Mouse (Mus musculus) myocyte (in vitro differentiated cells): ENCODE measurements around the gene Clpsl2.

Experiments
- MAX ChIP-seq: IDR thresholded peaks from one replicate; pipeline ENCODE4 v1.6.1; 2011; ENCODE audit warnings: low read depth, mild to moderate bottlenecking, control low read depth
- MYOD1 ChIP-seq, 3 experiments: IDR thresholded peaks; one replicate each; pipeline ENCODE4 v1.6.1; 2011; ENCODE audit warnings: control low read depth in 2 of 3, low read depth in 2 of 3, mild to moderate bottlenecking in 2 of 3, moderate library complexity in 1 of 3; ENCODE audit not compliant: insufficient read length in 2 of 3, control insufficient read depth in 1 of 3
- MYOG ChIP-seq, 3 experiments: IDR thresholded peaks; one replicate each; pipeline ENCODE4 v1.6.1; 2011; ENCODE audit warnings: control low read depth in 2 of 3, low read depth in 2 of 3, mild to moderate bottlenecking in 2 of 3; ENCODE audit not compliant: insufficient read length in 2 of 3, control insufficient read depth in 1 of 3, insufficient read depth in 1 of 3
- POLR2A ChIP-seq: IDR thresholded peaks from one replicate; pipeline ENCODE4 v1.6.1; 2011; ENCODE audit warnings: low read depth, mild to moderate bottlenecking, control low read depth, moderate library complexity; ENCODE audit not compliant: insufficient read length
- POLR2AphosphoS2 ChIP-seq: IDR thresholded peaks from one replicate; pipeline ENCODE4 v1.6.1; 2011; ENCODE audit warnings: low read depth, control low read depth; ENCODE audit not compliant: insufficient read length
- REST ChIP-seq: IDR thresholded peaks from one replicate; pipeline ENCODE4 v1.6.1; 2011; ENCODE audit warnings: mild to moderate bottlenecking, control low read depth, moderate library complexity; ENCODE audit not compliant: insufficient read depth, insufficient read length
- SRF ChIP-seq: IDR thresholded peaks from one replicate; pipeline ENCODE4 v1.6.1; 2011; ENCODE audit warnings: low read depth; ENCODE audit not compliant: control insufficient read depth, insufficient read length
- TCF3 ChIP-seq: IDR thresholded peaks from one replicate; pipeline ENCODE4 v1.6.1; 2011; ENCODE audit warnings: low read depth, control low read depth; ENCODE audit not compliant: insufficient read length
- USF1 ChIP-seq: IDR thresholded peaks from one replicate; pipeline ENCODE4 v1.6.1; 2011; ENCODE audit warnings: low read depth, mild to moderate bottlenecking, control low read depth, moderate library complexity

DNA sequence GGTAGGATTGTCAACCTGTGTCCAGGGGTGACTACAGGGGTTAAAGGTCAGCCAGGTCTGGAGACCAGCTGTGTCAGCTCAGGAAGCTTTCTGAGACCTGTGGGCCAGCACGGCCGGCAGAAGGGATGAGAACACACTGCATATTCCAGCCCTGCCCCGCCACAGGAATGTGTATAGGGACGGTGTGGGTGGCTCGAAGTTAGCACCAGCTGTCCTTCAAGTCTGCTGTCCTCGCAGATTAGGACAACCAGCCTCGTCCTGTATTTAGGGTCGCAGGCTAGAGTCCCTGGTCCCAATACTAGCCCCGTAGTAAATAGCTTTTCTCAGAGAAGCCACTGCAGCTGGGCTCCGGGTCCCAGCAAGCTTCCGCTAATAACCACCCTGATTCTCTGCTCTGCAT, 661 bp upstream of the Clpsl2 start:
- TF ChIP-seq USF1 (no peak), MYOD1 (IDR thresholded peaks at IDR 0.05; ENCODE audit: control insufficient read depth in 1 of 3, insufficient read length in 2 of 3, low read depth in 2 of 3) (peak in 2 of 3 experiments; percentile 51 to 81), POLR2A (no peak), REST (no peak), MYOG (IDR thresholded peaks at IDR 0.05; ENCODE audit: control insufficient read depth in 1 of 3, insufficient read depth in 1 of 3, insufficient read length in 2 of 3, low read depth in 2 of 3) (peak in 2 of 3 experiments; percentile 44 to 86), MAX (no peak), POLR2AphosphoS2 (no peak), TCF3 (no peak), SRF (no peak)
